Mouse (Mus musculus): ENCODE data around the gene 1700016K19Rik.

- TF ChIP-seq CTCF (IDR thresholded peaks at IDR 0.05; ENCODE audit: borderline replicate concordance, extremely low read depth, insufficient read depth, insufficient read length) (no peak), POLR2A (IDR thresholded peaks at IDR 0.05; ENCODE audit: borderline replicate concordance, extremely low read depth, insufficient read depth, insufficient read length, poor library complexity, severe bottlenecking) (no peak)
Observed at GRCm38 (mm10) chr11:75954896-75955295, 44.8 kb upstream of the 1700016K19Rik start.
